Mouse (Mus musculus) MEL (cell line): ENCODE measurements at regions not wholly inside any gene's neighbourhood (a gene's known extent, or its start where the extent isn't known, plus 50 kb on each side); places are given as distances from the start of the nearest gene placed in this dataset.

Source experiments
- CHD1 ChIP-seq: IDR thresholded peaks from 2 replicates; pipeline ENCODE4 v1.6.1; 2012; ENCODE audit warnings: low read depth, mild to moderate bottlenecking, inconsistent platforms, low read length, improper control_type of control experiment
- CHD2 ChIP-seq: IDR thresholded peaks from 2 replicates; pipeline ENCODE4 v1.6.1; 2011; ENCODE audit warnings: low read length, improper control_type of control experiment
- CTCF ChIP-seq, 3 experiments: IDR thresholded peaks in 2 of 3; conservative IDR thresholded peaks in 1 of 3; 2 replicates each; pipeline ENCODE4 v1.5.1; 2011 to 2012; ENCODE audit warnings: low read length in 3 of 3, low read depth in 2 of 3, mild to moderate bottlenecking in 2 of 3, improper control_type of control experiment in 1 of 3, inconsistent platforms in 1 of 3, mixed read lengths in 1 of 3, moderate library complexity in 1 of 3; ENCODE audit not compliant: control insufficient read depth in 1 of 3, insufficient read depth in 1 of 3, poor library complexity in 1 of 3, severe bottlenecking in 1 of 3
- E2F4 ChIP-seq: IDR thresholded peaks from 2 replicates; pipeline ENCODE4 v1.6.1; 2011; ENCODE audit warnings: low read depth, low read length, improper control_type of control experiment, borderline replicate concordance
- GABPA ChIP-seq: IDR thresholded peaks from 2 replicates; pipeline ENCODE4 v1.6.1; 2012; ENCODE audit warnings: low read depth, mild to moderate bottlenecking, inconsistent platforms, low read length, improper control_type of control experiment, moderate library complexity
- MYC ChIP-seq: IDR thresholded peaks from 2 replicates; pipeline ENCODE4 v1.6.1; 2011; ENCODE audit warnings: low read depth, mild to moderate bottlenecking, low read length, improper control_type of control experiment, moderate library complexity
- POLR2A ChIP-seq, 2 experiments: IDR thresholded peaks; 2 replicates each; pipeline ENCODE4 v1.6.1; 2011 to 2012; ENCODE audit warnings: low read length in 2 of 2, mild to moderate bottlenecking in 2 of 2, control low read depth in 1 of 2, improper control_type of control experiment in 1 of 2, low read depth in 1 of 2, moderate library complexity in 1 of 2; ENCODE audit not compliant: control insufficient read depth in 1 of 2, insufficient read depth in 1 of 2, poor library complexity in 1 of 2
- RAD21 ChIP-seq: IDR thresholded peaks from 2 replicates; pipeline ENCODE4 v1.6.1; 2011; ENCODE audit warnings: mild to moderate bottlenecking, low read depth, low read length, improper control_type of control experiment
- TBP ChIP-seq: IDR thresholded peaks from 2 replicates; pipeline ENCODE4 v1.8.0; 2011; ENCODE audit warnings: low read depth, low read length, improper control_type of control experiment
- USF1 ChIP-seq: IDR thresholded peaks from 2 replicates; pipeline ENCODE4 v1.6.1; 2014; ENCODE audit warnings: low read depth, mild to moderate bottlenecking, inconsistent platforms, low read length, improper control_type of control experiment, moderate library complexity
- ZKSCAN1 ChIP-seq: IDR thresholded peaks from 2 replicates; pipeline ENCODE4 v1.6.1; 2012; ENCODE audit warnings: low read depth, mild to moderate bottlenecking, inconsistent platforms, low read length, improper control_type of control experiment, moderate library complexity
- ZNF384 ChIP-seq: IDR thresholded peaks from 2 replicates; pipeline ENCODE4 v1.6.1; 2012; ENCODE audit warnings: low read depth, mild to moderate bottlenecking, inconsistent platforms, low read length, improper control_type of control experiment

GRCm38 (mm10) chr2:179200495-179200894 is 241.7 kb upstream of the Cdh4 start:
- TF ChIP-seq USF1: no peak
- TF ChIP-seq CTCF (IDR thresholded peaks at IDR 0.05 in 2 of 3, conservative IDR thresholded peaks at IDR 0.05 in 1 of 3; ENCODE audit: control insufficient read depth in 1 of 3, insufficient read depth in 1 of 3, low read depth in 2 of 3, low read length in 3 of 3, poor library complexity in 1 of 3, severe bottlenecking in 1 of 3): no peak
- no peak for TF ChIP-seq CHD1
- no peak for TF ChIP-seq TBP
- no peak for TF ChIP-seq GABPA
- TF ChIP-seq ZKSCAN1: no peak
- TF ChIP-seq MYC: no peak
- TF ChIP-seq ZNF384: no peak
- no peak for TF ChIP-seq POLR2A (IDR thresholded peaks at IDR 0.05; ENCODE audit: control insufficient read depth in 1 of 2, insufficient read depth in 1 of 2, low read depth in 1 of 2, low read length in 2 of 2, poor library complexity in 1 of 2)
- no peak for TF ChIP-seq RAD21
- no peak for TF ChIP-seq E2F4
- TF ChIP-seq CHD2: no peak
